Mouse (Mus musculus): ENCODE measurements around the gene Atp5f1.

GRCm38 (mm10) chr3:105935033-105935432 is 24.9 kb downstream of the Atp5f1 start:
- no peak for TF ChIP-seq CTCF (IDR thresholded peaks at IDR 0.05; ENCODE audit: control insufficient read depth, insufficient read depth, insufficient replicate concordance, low read depth, low read length)
- no peak for TF ChIP-seq POLR2A (IDR thresholded peaks at IDR 0.05; ENCODE audit: control insufficient read depth, low read depth, low read length)

Measured in testis, adult 2 months (tissue).